Mouse (Mus musculus): ENCODE results near the gene Nol9.
A peak's percentile ranks its signal among the peaks of the same experiment; 100 is the strongest.
"Not testable (repeated sequence)": the region's sequence is repeated elsewhere in the genome, so short reads cannot be mapped to it uniquely, and the experiment has no call there.

The Nol9 gene

GRCm38 (mm10) chr4:152011171-152011760, 27.9 kb upstream of the Nol9 start:
- DNase-seq: no peak

- DNase-seq: no peak
Measured at GRCm38 (mm10) chr4:152012109-152012508, 27.0 kb upstream of the Nol9 start.

- no peak for DNase-seq
Measured at GRCm38 (mm10) chr4:152013036-152013813, 25.9 kb upstream of the Nol9 start.

- no peak for DNase-seq
Measured at GRCm38 (mm10) chr4:152019073-152019472, 20.0 kb upstream of the Nol9 start.

- no peak for DNase-seq
Measured at GRCm38 (mm10) chr4:152020024-152020423, 19.1 kb upstream of the Nol9 start.

- DNase-seq: no peak
Measured at GRCm38 (mm10) chr4:152021568-152022097, 17.5 kb upstream of the Nol9 start.

- no peak for DNase-seq
Measured at GRCm38 (mm10) chr4:152022506-152022905, 16.6 kb upstream of the Nol9 start.

GRCm38 (mm10) chr4:152024525-152024924, 14.6 kb upstream of the Nol9 start:
- DNase-seq: no peak

GRCm38 (mm10) chr4:152026751-152027508, 12.2 kb upstream of the Nol9 start:
- DNase-seq: no peak

- peak; percentile 90 for DNase-seq
Measured at GRCm38 (mm10) chr4:152027524-152027923, 11.6 kb upstream of the Nol9 start, which contains the start of gene Zbtb48. TSS of gene Zbtb48 (minus strand) at chr4:152027671.

- no peak for DNase-seq
Measured at GRCm38 (mm10) chr4:152028456-152028855, 10.7 kb upstream of the Nol9 start.

GRCm38 (mm10) chr4:152029087-152029486, 10.0 kb upstream of the Nol9 start:
- DNase-seq: no peak

- DNase-seq: no peak
Measured at GRCm38 (mm10) chr4:152029997-152030396, 9.1 kb upstream of the Nol9 start.

GRCm38 (mm10) chr4:152032922-152033321, 6.2 kb upstream of the Nol9 start:
- DNase-seq: no peak

- DNase-seq: not testable (repeated sequence)
Measured at GRCm38 (mm10) chr4:152036464-152036863, 2.7 kb upstream of the Nol9 start.

GRCm38 (mm10) chr4:152038225-152038984, 716 bp upstream of the Nol9 start, which contains the start of gene Tas1r1:
TSS of gene Tas1r1 (minus strand) at chr4:152038568.
- DNase-seq: no peak

- no peak for DNase-seq
Measured at GRCm38 (mm10) chr4:152039831-152040310, 750 bp downstream of the Nol9 start.

- no peak for DNase-seq
Measured at GRCm38 (mm10) chr4:152041924-152042641, 3.0 kb downstream of the Nol9 start.

GRCm38 (mm10) chr4:152043171-152043570, 4.0 kb downstream of the Nol9 start:
- DNase-seq: no peak

GRCm38 (mm10) chr4:152044609-152045008, 5.5 kb downstream of the Nol9 start:
- no peak for DNase-seq

GRCm38 (mm10) chr4:152062390-152063110, 23.4 kb downstream of the Nol9 start:
- DNase-seq: no peak
